Mouse (Mus musculus) brain, adult 10 weeks (tissue): ENCODE results near the gene Ndufs7. TPM values are rescaled to one million over a fixed set of nuclear protein-coding genes. Genes with fewer than 3 reads are reported as not detected.

Experiments used
- polyA plus RNA-seq: library from polyadenylated mRNA; stranded (reverse); fragments of 350-450 nt; fragmentation: Illumina TruSeq; extraction: RNeasy Lipid Tissue Mini Kit (QIAGEN cat#74804); gene quantifications from one replicate; pipeline ENCODE4 v1.2.3, GENCODE M21; 2015; ENCODE audit warnings: low read depth, low replicate concordance

Gene Ndufs7
- 264 TPM for polyA plus RNA-seq

GRCm38 (mm10) chr10:80248971-80249640 lies at the start of gene Ndufs7:
Gene Ndufs7, plus strand, starts transcription at chr10:80249121.

DNA sequence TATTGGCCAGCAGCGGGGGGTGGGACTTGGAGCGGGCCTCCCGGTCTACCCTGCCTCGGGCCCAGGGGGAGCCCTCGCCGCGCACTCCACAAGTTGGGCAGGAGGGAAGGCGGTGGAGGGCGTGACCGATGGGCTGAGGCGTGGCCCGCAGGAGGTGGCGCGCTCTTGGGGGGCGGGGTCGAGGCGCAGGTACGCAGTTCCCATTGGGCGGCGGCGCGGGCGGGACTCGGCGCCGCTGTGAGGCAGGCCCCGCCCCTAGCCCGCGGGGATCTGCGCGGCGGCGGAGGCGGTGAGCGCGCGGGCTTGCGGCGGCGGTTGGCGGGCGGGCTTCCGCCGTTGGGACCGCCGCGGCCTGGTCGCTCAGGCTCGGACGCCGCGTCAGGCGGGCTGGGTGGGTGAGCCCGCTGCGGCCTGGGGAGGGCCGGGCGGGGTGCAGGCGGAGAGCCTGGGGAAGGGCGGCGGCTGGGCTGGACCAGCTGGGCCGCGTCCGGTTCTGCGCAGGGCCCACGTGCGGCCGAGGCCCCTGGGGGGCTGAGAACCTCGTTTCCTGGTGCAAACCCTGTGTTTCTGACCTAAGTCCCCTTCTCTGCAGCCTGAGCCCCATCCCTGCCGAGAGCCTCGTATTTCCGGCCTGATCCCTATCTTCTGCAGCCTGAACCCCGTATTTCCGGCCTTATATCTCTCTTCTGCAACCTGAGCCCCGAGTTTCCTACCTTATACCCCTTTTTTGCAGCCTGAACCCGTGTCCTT lies 22.3 kb upstream of the Ndufs7 start, which contains the start of gene Mum1:
TSS of gene Mum1 (plus strand) at position 19 of the 750 bp plus-strand sequence.

GRCm38 (mm10) chr10:80260642-80261584 lies 12.0 kb downstream of the Ndufs7 start, which contains the start of the genes Gamt and Dazap1:
Gene Gamt, minus strand, starts transcription at chr10:80261012.
Gene Dazap1, plus strand, starts transcription at chr10:80261486.

GRCm38 (mm10) chr10:80292251-80293146 lies 43.6 kb downstream of the Ndufs7 start, which contains the start of gene Rps15:
Gene Rps15, plus strand, starts transcription at chr10:80292453.

GRCm38 (mm10) chr10:80295618-80296425 lies 46.9 kb downstream of the Ndufs7 start, which contains the start of gene Apc2:
Gene Apc2, plus strand, starts transcription at chr10:80295977.

Other genes with a start within 250 kb of the Ndufs7 start
- 3.5 TPM for gene Arhgap45, start 232.5 kb upstream of the Ndufs7 start, polyA plus RNA-seq
- gene Polr2e, start 209.3 kb upstream of the Ndufs7 start, polyA plus RNA-seq: 134 TPM
- gene Gpx4, start 202.0 kb upstream of the Ndufs7 start, polyA plus RNA-seq: 889 TPM
- 11.7 TPM for gene Sbno2, start 143.6 kb upstream of the Ndufs7 start, polyA plus RNA-seq
- 71.6 TPM for gene Stk11, start 133.3 kb upstream of the Ndufs7 start, polyA plus RNA-seq
- 443 TPM for gene Atp5d, start 110.5 kb upstream of the Ndufs7 start, polyA plus RNA-seq
- 231 TPM for gene Cbarp, start 108.3 kb upstream of the Ndufs7 start, polyA plus RNA-seq
- 29.1 TPM for gene Midn, start 100.8 kb upstream of the Ndufs7 start, polyA plus RNA-seq
- gene Cirbp, start 83.1 kb upstream of the Ndufs7 start, polyA plus RNA-seq: 124 TPM
- gene 1600002K03Rik, start 76.2 kb upstream of the Ndufs7 start, polyA plus RNA-seq: 10.3 TPM
- 4.6 TPM for gene Efna2, start 69.6 kb upstream of the Ndufs7 start, polyA plus RNA-seq
- gene Mum1, start 22.7 kb upstream of the Ndufs7 start, polyA plus RNA-seq: 25.9 TPM
- gene Gamt, start 11.9 kb downstream of the Ndufs7 start, polyA plus RNA-seq: 26.5 TPM
- gene Dazap1, start 12.4 kb downstream of the Ndufs7 start, polyA plus RNA-seq: 59.3 TPM
- gene Rps15, start 43.3 kb downstream of the Ndufs7 start, polyA plus RNA-seq: 2,153 TPM
- 48.2 TPM for gene Apc2, start 46.9 kb downstream of the Ndufs7 start, polyA plus RNA-seq
- 50.9 TPM for gene 2310011J03Rik, start 71.4 kb downstream of the Ndufs7 start, polyA plus RNA-seq
- 5.7 TPM for gene Pcsk4, start 80.4 kb downstream of the Ndufs7 start, polyA plus RNA-seq
- 6.6 TPM for gene Reep6, start 80.8 kb downstream of the Ndufs7 start, polyA plus RNA-seq
- gene Adamtsl5, start 99.3 kb downstream of the Ndufs7 start, polyA plus RNA-seq: 3.8 TPM
- 18.6 TPM for gene Plk5, start 107.3 kb downstream of the Ndufs7 start, polyA plus RNA-seq
- 8.2 TPM for gene Mex3d, start 138.5 kb downstream of the Ndufs7 start, polyA plus RNA-seq
- gene Mbd3, start 150.4 kb downstream of the Ndufs7 start, polyA plus RNA-seq: 143 TPM
- gene Uqcr11, start 157.7 kb downstream of the Ndufs7 start, polyA plus RNA-seq: 727 TPM
- gene Tcf3, start 184.5 kb downstream of the Ndufs7 start, polyA plus RNA-seq: 15.2 TPM
- 0.09 TPM for gene Onecut3, start 245.7 kb downstream of the Ndufs7 start, polyA plus RNA-seq